Mouse (Mus musculus): ENCODE data around the gene Wipf2. TPM values are rescaled to one million over a fixed set of nuclear protein-coding genes. Genes with fewer than 3 reads are reported as not detected.
A peak's percentile ranks its signal among the peaks of the same experiment; 100 is the strongest.

Wipf2 gene
- polyA plus RNA-seq, 1 experiment from 2014 or later = 1.3 TPM

- no peak for ATAC-seq (ENCODE audit: low read depth)
- no peak overlapping the region for H3K4me2 ChIP-seq
- 56% methylated on average over 5 of the region's 5 CpGs for WGBS (ENCODE audit: insufficient replicate concordance)
- H3K4me1 ChIP-seq (replicated peaks) = peaks cover 20% of the 10 kb centered on the region
- H3K9me3 ChIP-seq (replicated peaks) = no peaks in the 10 kb centered on the region
- peaks cover 93% of the 10 kb centered on the region for H3K36me3 ChIP-seq
- H3K27ac ChIP-seq = no peak overlapping the region
- no peak for DNase-seq
- H3K27me3 ChIP-seq = no peaks in the 10 kb centered on the region
- no peak overlapping the region for H3K4me3 ChIP-seq (replicated peaks)
- H3K9ac ChIP-seq = no peak overlapping the region
Measured at GRCm38 (mm10) chr11:98889977-98890376, 26.5 kb downstream of the Wipf2 start.

DNA sequence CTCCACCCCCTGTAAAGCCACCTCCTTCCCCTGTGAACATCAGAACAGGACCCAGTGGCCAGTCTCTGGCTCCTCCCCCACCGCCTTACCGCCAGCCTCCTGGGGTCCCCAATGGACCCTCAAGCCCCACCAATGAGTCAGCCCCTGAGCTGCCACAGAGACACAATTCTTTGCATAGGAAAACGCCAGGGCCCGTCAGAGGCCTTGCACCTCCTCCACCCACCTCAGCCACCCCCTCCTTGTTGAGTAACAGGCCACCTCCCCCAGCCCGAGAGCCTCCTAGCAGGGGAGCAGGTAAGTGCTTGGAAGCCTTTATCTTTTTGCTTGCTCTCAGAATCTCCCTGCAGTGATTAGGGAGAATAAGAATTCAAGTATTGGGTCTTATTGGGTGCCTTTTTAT is 29.0 kb downstream of the Wipf2 start:
- Histone ChIP-seq H3K27me3 (no peaks in the 10 kb centered on the region), H3K36me3 (peaks cover 93% of the 10 kb centered on the region), H3K4me2 (no peak overlapping the region), H3K27ac (no peak overlapping the region), H3K4me1 (replicated peaks) (peaks cover 20% of the 10 kb centered on the region), H3K9ac (no peak overlapping the region), H3K4me3 (replicated peaks) (no peak overlapping the region), H3K9me3 (replicated peaks) (no peaks in the 10 kb centered on the region)
- DNase-seq = no peak
- no peak for ATAC-seq (ENCODE audit: low read depth)
- WGBS (ENCODE audit: insufficient replicate concordance) = 83% methylated on average over 5 of the region's 5 CpGs

DNA sequence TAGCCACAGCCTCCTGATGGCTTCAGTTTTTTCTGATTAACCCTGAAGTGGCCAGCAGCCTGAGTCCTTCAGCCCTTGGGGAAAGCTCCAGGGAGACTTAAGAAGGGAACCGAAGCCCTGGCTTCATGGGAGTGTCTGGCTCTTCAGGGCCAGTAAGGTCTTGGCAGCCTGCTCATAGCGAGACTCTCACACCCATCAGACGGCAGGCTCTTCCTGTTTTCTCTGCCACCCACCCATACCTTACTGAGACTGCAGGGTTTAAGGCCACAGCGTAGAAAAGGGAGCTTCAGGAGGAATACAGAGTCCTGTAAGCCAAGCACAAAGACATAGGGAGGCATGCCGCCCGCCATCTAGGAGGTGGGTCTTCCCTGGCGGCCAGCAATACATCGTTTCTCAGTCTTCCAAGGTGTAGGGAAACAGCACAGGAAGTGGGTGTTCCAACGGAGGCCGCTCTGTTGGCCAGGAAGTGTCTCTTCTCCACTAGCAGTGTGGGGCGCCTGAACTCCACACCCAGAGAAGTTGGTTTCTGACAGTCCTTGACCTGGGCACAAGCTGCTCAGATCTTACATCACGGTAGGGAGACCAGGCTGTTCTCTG is 37.2 kb downstream of the Wipf2 start:
- WGBS (ENCODE audit: insufficient replicate concordance) = 39% methylated on average over 12 of the region's 12 CpGs
- no peak for ATAC-seq (ENCODE audit: low read depth)
- H3K9ac ChIP-seq = peak overlapping the region; percentile 10; the same call in 1 of the 2 replicates
- H3K9me3 ChIP-seq (replicated peaks) = no peaks in the 10 kb centered on the region
- H3K4me3 ChIP-seq (replicated peaks) = no peak overlapping the region
- H3K27ac ChIP-seq = peak overlapping the region; percentile 31; the same call in 1 of the 2 replicates
- no peak for DNase-seq
- peaks cover 49% of the 10 kb centered on the region for H3K4me1 ChIP-seq (replicated peaks)
- H3K4me2 ChIP-seq = no peak overlapping the region
- H3K27me3 ChIP-seq = no peaks in the 10 kb centered on the region
- H3K36me3 ChIP-seq = peaks cover 54% of the 10 kb centered on the region

GRCm38 (mm10) chr11:98902621-98903245 is 39.3 kb downstream of the Wipf2 start:
- peaks cover 66% of the 10 kb centered on the region for H3K4me1 ChIP-seq (replicated peaks)
- DNase-seq (no peak), ATAC-seq (ENCODE audit: low read depth) (no peak)
- no peaks in the 10 kb centered on the region for H3K9me3 ChIP-seq (replicated peaks)
- peaks cover 33% of the 10 kb centered on the region for H3K36me3 ChIP-seq
- H3K9ac ChIP-seq = peak overlapping the region; percentile 41
- H3K4me2 ChIP-seq = peak overlapping the region; percentile 19; the same call in 1 of the 2 replicates
- WGBS (ENCODE audit: insufficient replicate concordance) = 68% methylated on average over 10 of the region's 10 CpGs
- H3K27ac ChIP-seq = peak overlapping the region; percentile 98
- H3K4me3 ChIP-seq (replicated peaks) = no peak overlapping the region
- no peaks in the 10 kb centered on the region for H3K27me3 ChIP-seq

- H3K4me1 ChIP-seq (replicated peaks) = peaks cover 78% of the 10 kb centered on the region
- peak overlapping the region; percentile 39; the same call in 1 of the 2 replicates for H3K4me3 ChIP-seq (replicated peaks)
Measured at GRCm38 (mm10) chr11:98904577-98904976, 41.1 kb downstream of the Wipf2 start.

GRCm38 (mm10) chr11:98905033-98905432 is 41.6 kb downstream of the Wipf2 start:
- WGBS (ENCODE audit: insufficient replicate concordance) = 16% methylated on average over 7 of the region's 7 CpGs

More at GRCm38 (mm10) chr11:98904577-98904976, 41.1 kb downstream of the Wipf2 start:
- DNase-seq = peak; percentile 65
- Histone ChIP-seq H3K27ac (peak overlapping the region; percentile 98), H3K4me2 (peak overlapping the region; percentile 69), H3K36me3 (peaks cover 31% of the 10 kb centered on the region), H3K27me3 (no peaks in the 10 kb centered on the region), H3K9me3 (replicated peaks) (no peaks in the 10 kb centered on the region), H3K9ac (peak overlapping the region; percentile 69)
- peak; percentile 72 for ATAC-seq (ENCODE audit: low read depth)
- 13% methylated on average over 2 of the region's 2 CpGs for WGBS (ENCODE audit: insufficient replicate concordance)

DNA sequence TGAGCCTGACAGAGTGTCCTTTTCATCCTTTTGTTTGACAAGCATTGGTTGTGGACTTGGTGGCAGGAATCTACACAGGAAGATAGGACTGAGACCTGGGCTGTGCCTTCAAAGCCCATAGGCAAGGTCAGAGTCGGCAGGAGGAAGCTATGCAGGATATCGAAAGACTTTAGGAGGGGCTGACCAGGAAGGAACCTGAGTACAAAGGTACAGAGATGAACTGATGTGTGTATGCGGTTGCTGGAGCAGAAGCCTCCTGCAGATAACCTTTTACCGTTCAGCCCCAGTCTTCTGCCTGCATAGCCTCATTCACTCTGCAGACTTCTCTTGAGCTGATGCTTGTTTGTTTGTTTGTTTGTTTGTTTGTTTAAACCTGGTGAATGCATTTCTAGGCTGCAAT is 42.1 kb downstream of the Wipf2 start:
- Histone ChIP-seq H3K27ac (peak overlapping the region; percentile 98), H3K9me3 (replicated peaks) (no peaks in the 10 kb centered on the region), H3K4me2 (peak overlapping the region; percentile 69), H3K9ac (peak overlapping the region; percentile 65), H3K4me3 (replicated peaks) (0 out of 2 replicates have a peak overlapping the region, but pooled peaks have one; percentile 1), H3K4me1 (replicated peaks) (peaks cover 78% of the 10 kb centered on the region), H3K27me3 (no peaks in the 10 kb centered on the region), H3K36me3 (peaks cover 31% of the 10 kb centered on the region)
- 12% methylated on average over 4 of the region's 4 CpGs for WGBS (ENCODE audit: insufficient replicate concordance)
- ATAC-seq (ENCODE audit: low read depth) (no peak), DNase-seq (no peak)

More at GRCm38 (mm10) chr11:98905033-98905432, 41.6 kb downstream of the Wipf2 start:
- Histone ChIP-seq H3K4me2 (peak overlapping the region; percentile 69), H3K4me3 (replicated peaks) (peak overlapping the region; percentile 39; the same call in 1 of the 2 replicates), H3K9me3 (replicated peaks) (no peaks in the 10 kb centered on the region), H3K27ac (peak overlapping the region; percentile 98), H3K9ac (peak overlapping the region; percentile 65; the same call in 1 of the 2 replicates), H3K27me3 (no peaks in the 10 kb centered on the region), H3K4me1 (replicated peaks) (peaks cover 78% of the 10 kb centered on the region), H3K36me3 (peaks cover 31% of the 10 kb centered on the region)
- DNase-seq (peak; percentile 59), ATAC-seq (ENCODE audit: low read depth) (peak; percentile 66)

DNA sequence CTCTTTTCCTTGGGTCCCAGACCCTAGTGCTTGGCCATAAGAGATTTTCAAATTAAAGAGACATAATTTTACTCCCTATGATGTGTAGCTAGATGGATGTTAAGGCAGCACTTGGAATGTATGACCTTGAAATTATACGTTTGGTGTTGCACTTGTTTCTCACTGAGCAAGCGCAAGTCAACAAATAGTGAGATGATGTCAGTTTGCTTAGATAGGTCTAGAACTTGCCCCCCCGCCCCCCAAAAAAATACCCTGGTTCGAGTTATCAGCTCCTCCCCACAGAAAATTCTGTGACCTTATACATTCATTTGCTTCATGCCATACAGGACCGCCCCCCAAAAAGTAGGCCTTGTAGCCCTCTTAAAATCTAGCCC is 43.6 kb downstream of the Wipf2 start:
- Histone ChIP-seq H3K27me3 (no peaks in the 10 kb centered on the region), H3K36me3 (peaks cover 41% of the 10 kb centered on the region), H3K9me3 (replicated peaks) (no peaks in the 10 kb centered on the region), H3K9ac (peak overlapping the region; percentile 65), H3K4me1 (replicated peaks) (peaks cover 89% of the 10 kb centered on the region), H3K4me2 (peak overlapping the region; percentile 96), H3K27ac (peak overlapping the region; percentile 98), H3K4me3 (replicated peaks) (peak overlapping the region; percentile 89)
- 50% methylated on average over 5 of the region's 5 CpGs for WGBS (ENCODE audit: insufficient replicate concordance)
- ATAC-seq (ENCODE audit: low read depth) (no peak), DNase-seq (no peak)

DNA sequence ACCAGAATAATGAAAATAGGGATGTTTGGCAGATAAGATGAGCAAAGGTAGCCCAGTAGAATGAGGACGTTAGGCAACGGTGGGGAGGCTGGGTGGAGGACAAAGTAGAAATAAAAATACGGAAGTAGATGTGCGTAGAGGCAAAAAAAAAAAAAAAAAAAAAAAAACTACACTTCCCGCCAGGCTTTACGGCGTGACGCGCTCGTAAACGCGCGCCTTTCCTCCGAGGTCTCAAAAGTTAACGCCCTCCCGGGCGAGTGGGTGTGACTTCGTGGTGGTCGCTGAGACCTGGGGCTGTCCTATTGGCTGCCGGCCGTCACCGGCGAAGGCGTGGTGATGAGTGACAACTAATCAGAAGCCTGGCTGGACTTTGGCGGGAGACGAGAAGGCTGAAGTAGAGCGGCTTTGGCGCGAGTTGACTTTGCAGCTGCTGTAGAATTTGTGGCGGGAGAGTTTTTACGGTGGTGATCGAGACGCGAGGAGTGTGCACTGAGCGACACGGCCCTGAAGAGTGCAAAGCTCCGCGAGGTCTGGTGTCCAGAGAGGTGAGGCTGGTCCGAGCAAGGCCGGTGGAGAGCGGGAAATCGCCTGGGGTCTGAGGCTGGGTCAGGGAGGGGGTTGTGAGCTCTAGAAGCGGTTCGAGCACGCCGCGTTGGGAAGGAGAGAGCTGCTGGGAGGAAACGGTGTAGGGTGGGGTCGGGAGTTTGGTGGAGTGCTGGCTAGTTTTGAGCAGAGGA is 44.2 kb downstream of the Wipf2 start, which contains the start of gene Cdc6:
Cdc6 (plus strand) TSS at position 365 of the 737 bp plus-strand sequence.
- H3K4me1 ChIP-seq (replicated peaks) = peaks cover 89% of the 10 kb centered on the region
- WGBS (ENCODE audit: insufficient replicate concordance) = under 1% methylated on average over 49 of the region's 49 CpGs
- ATAC-seq (ENCODE audit: low read depth) = peak; percentile 87
- H3K4me2 ChIP-seq = peak within 1 kb of the TSS; percentile 96
- DNase-seq = peak; percentile 99
- H3K27me3 ChIP-seq = no peaks in the 10 kb centered on the region
- peak within 1 kb of the TSS; percentile 98 for H3K27ac ChIP-seq
- H3K4me3 ChIP-seq (replicated peaks) = peak within 1 kb of the TSS; percentile 89
- H3K9me3 ChIP-seq (replicated peaks) = no peaks in the 10 kb centered on the region
- peaks cover 42% of the 10 kb centered on the region for H3K36me3 ChIP-seq
- peak within 1 kb of the TSS; percentile 91 for H3K9ac ChIP-seq

- Histone ChIP-seq H3K9me3 (replicated peaks) (no peaks in the 10 kb centered on the region), H3K4me1 (replicated peaks) (peaks cover 86% of the 10 kb centered on the region), H3K4me3 (replicated peaks) (peak overlapping the region; percentile 89), H3K4me2 (peak overlapping the region; percentile 96), H3K9ac (peak overlapping the region; percentile 91), H3K27ac (peak overlapping the region; percentile 95), H3K27me3 (no peaks in the 10 kb centered on the region), H3K36me3 (peaks cover 62% of the 10 kb centered on the region)
- WGBS (ENCODE audit: insufficient replicate concordance) = 28% methylated on average over 6 of the region's 6 CpGs
- no peak for ATAC-seq (ENCODE audit: low read depth)
- peak; percentile 60 for DNase-seq
Measured at GRCm38 (mm10) chr11:98909654-98910053, 46.2 kb downstream of the Wipf2 start.

- Histone ChIP-seq H3K36me3 (peaks cover 70% of the 10 kb centered on the region), H3K27ac (peak overlapping the region; percentile 95), H3K9ac (peak overlapping the region; percentile 91), H3K4me3 (replicated peaks) (peak overlapping the region; percentile 89), H3K4me1 (replicated peaks) (peaks cover 82% of the 10 kb centered on the region), H3K9me3 (replicated peaks) (no peaks in the 10 kb centered on the region), H3K27me3 (no peaks in the 10 kb centered on the region), H3K4me2 (peak overlapping the region; percentile 96)
- 87% methylated on average over 11 of the region's 11 CpGs for WGBS (ENCODE audit: insufficient replicate concordance)
- DNase-seq (no peak), ATAC-seq (ENCODE audit: low read depth) (no peak)
Measured at GRCm38 (mm10) chr11:98910415-98910814, 47.0 kb downstream of the Wipf2 start.
